Mouse (Mus musculus) kidney, postnatal 0 days (tissue): Measurements from ENCODE around the gene Cyb5r3. TPM values are rescaled to one million over a fixed set of nuclear protein-coding genes. Genes with fewer than 3 reads are reported as not detected.

Source experiments
- ATAC-seq: fragments of 200-750 bp; cut with Nextera tagmentation; replicated peaks from 2 replicates; pipeline ENCODE4 v1.8.0; 2017; ENCODE audit warnings: low read depth, moderate number of reproducible peaks, moderate TSS enrichment, moderate library complexity; ENCODE audit not compliant: low FRiP score
- DNase-seq: peaks from one replicate; pipeline ENCODE4 v3.0.0-alpha.2; 2016; ENCODE audit warnings: low spot score
- H3K27ac ChIP-seq: fragments of 300-500 bp; sonication (generic); 2 replicates; pipeline ENCODE4 v1.5.1; 2014; ENCODE audit warnings: mild to moderate bottlenecking
- H3K27me3 ChIP-seq: fragments of 300-500 bp; sonication (generic); 2 replicates; pipeline ENCODE4 v1.6.1; 2014; ENCODE audit warnings: low read length, mixed read lengths; ENCODE audit not compliant: insufficient read depth
- H3K36me3 ChIP-seq: fragments of 300-500 bp; sonication (generic); 2 replicates; pipeline ENCODE4 v1.6.1; 2014; ENCODE audit warnings: low read length, mixed read lengths; ENCODE audit not compliant: insufficient read depth
- H3K4me1 ChIP-seq: fragments of 300-500 bp; sonication (generic); replicated peaks from 2 replicates; pipeline ENCODE4 v1.6.1; 2014; ENCODE audit warnings: antibody characterized with exemption, low read length, mixed read lengths; ENCODE audit not compliant: insufficient read depth
- H3K4me2 ChIP-seq: fragments of 300-500 bp; sonication (generic); 2 replicates; pipeline ENCODE4 v1.6.1; 2014; ENCODE audit warnings: mild to moderate bottlenecking, low read length, moderate library complexity, mixed read lengths
- H3K4me3 ChIP-seq: fragments of 300-500 bp; sonication (generic); replicated peaks from 2 replicates; pipeline ENCODE4 v1.5.1; 2014; ENCODE audit warnings: low read depth, low read length
- H3K9ac ChIP-seq: fragments of 300-500 bp; sonication (generic); 2 replicates; pipeline ENCODE4 v1.6.1; 2014; ENCODE audit warnings: low read depth, low read length
- H3K9me3 ChIP-seq: fragments of 300-500 bp; sonication (generic); replicated peaks from 2 replicates; pipeline ENCODE4 v1.6.1; 2016; ENCODE audit warnings: low read length, inconsistent platforms, mixed read lengths
- CTCF ChIP-seq: IDR thresholded peaks from 2 replicates; pipeline ENCODE4 v1.5.1; 2016; ENCODE audit warnings: antibody characterized with exemption, low read depth, mild to moderate bottlenecking, moderate library complexity
- WGBS: fragments of 180-500 bp; shearing (Covaris S2); extraction: QIAGEN DNeasy Blood & Tissue Kit; methylation state at CpG from one replicate; pipeline ENCODE4 v1.1.7; 2014; 5-methylcytosine and 5-hydroxymethylcytosine counted together
- polyA plus RNA-seq: library from polyadenylated mRNA; unstranded; fragments of >200 nt; fragmentation: Nextera tagmentation; extraction: Ambion mirVana; gene quantifications from 2 replicates; pipeline ENCODE4 v1.2.1, GENCODE M21; 2015

Cyb5r3 gene
- polyA plus RNA-seq, 1 experiment from 2014 or later: 90.9 TPM

- peaks cover 55% of the 10 kb centered on the region for H3K36me3 ChIP-seq
- H3K4me3 ChIP-seq: no peak overlapping the region
- no peak overlapping the region for H3K27ac ChIP-seq
- no peaks in the 10 kb centered on the region for H3K9me3 ChIP-seq
- WGBS: 95% methylated on average over 9 of the region's 9 CpGs
- H3K27me3 ChIP-seq: no peaks in the 10 kb centered on the region
- no peak for ATAC-seq
- no peak overlapping the region for H3K9ac ChIP-seq
- peaks cover 2% of the 10 kb centered on the region; the same call in 1 of the 2 replicates for H3K4me1 ChIP-seq
- no peak for TF ChIP-seq CTCF
- no peak overlapping the region for H3K4me2 ChIP-seq
- no peak for DNase-seq
These were observed 45.8 kb downstream of the Cyb5r3 start for GRCm38 (mm10) chr15:83126582-83126981.

GRCm38 (mm10) chr15:83124625-83125024 is 47.8 kb downstream of the Cyb5r3 start:
- peaks cover 4% of the 10 kb centered on the region; the same call in 1 of the 2 replicates for H3K4me1 ChIP-seq
- 65% methylated on average over 5 of the region's 5 CpGs for WGBS
- no peak overlapping the region for H3K4me3 ChIP-seq
- peaks cover 36% of the 10 kb centered on the region for H3K36me3 ChIP-seq
- no peak overlapping the region for H3K27ac ChIP-seq
- ATAC-seq (no peak), DNase-seq (no peak)
- no peaks in the 10 kb centered on the region for H3K27me3 ChIP-seq
- no peaks in the 10 kb centered on the region for H3K9me3 ChIP-seq
- no peak overlapping the region for H3K9ac ChIP-seq
- TF ChIP-seq CTCF: no peak
- H3K4me2 ChIP-seq: no peak overlapping the region

GRCm38 (mm10) chr15:83122566-83123145 is 49.7 kb downstream of the Cyb5r3 start, which contains the start of gene Rrp7a:
Rrp7a (minus strand) TSS chr15:83122801.
- ATAC-seq: peak; percentile 89
- peak within 1 kb of the TSS; percentile 84 for H3K4me2 ChIP-seq
- H3K4me1 ChIP-seq: peaks cover 4% of the 10 kb centered on the region; the same call in 1 of the 2 replicates
- DNase-seq: peak; percentile 93
- WGBS: 9% methylated on average over 32 of the region's 32 CpGs
- peak within 1 kb of the TSS; percentile 91 for H3K4me3 ChIP-seq
- peak within 1 kb of the TSS; percentile 63 for H3K9ac ChIP-seq
- H3K27me3 ChIP-seq: no peaks in the 10 kb centered on the region
- peak within 1 kb of the TSS; percentile 82 for H3K27ac ChIP-seq
- H3K9me3 ChIP-seq: no peaks in the 10 kb centered on the region
- H3K36me3 ChIP-seq: peaks cover 32% of the 10 kb centered on the region
- no peak for TF ChIP-seq CTCF

GRCm38 (mm10) chr15:83121709-83122565 is 50.5 kb downstream of the Cyb5r3 start:
- H3K4me2 ChIP-seq: peak overlapping the region; percentile 84
- no peaks in the 10 kb centered on the region for H3K27me3 ChIP-seq
- no peaks in the 10 kb centered on the region for H3K9me3 ChIP-seq
- peak; percentile 33 for TF ChIP-seq CTCF
- peaks cover 33% of the 10 kb centered on the region for H3K36me3 ChIP-seq
- H3K27ac ChIP-seq: peak overlapping the region; percentile 82
- H3K4me1 ChIP-seq: peaks cover 4% of the 10 kb centered on the region; the same call in 1 of the 2 replicates
- 3% methylated on average over 43 of the region's 43 CpGs for WGBS
- peak; percentile 63 for DNase-seq
- peak overlapping the region; percentile 63 for H3K9ac ChIP-seq
- peak; percentile 15; the same call in 1 of the 2 replicates for ATAC-seq
- H3K4me3 ChIP-seq: peak overlapping the region; percentile 91

GRCm38 (mm10) chr15:83118360-83118759 is 54.0 kb downstream of the Cyb5r3 start:
- no peaks in the 10 kb centered on the region for H3K9me3 ChIP-seq
- H3K27ac ChIP-seq: no peak overlapping the region
- peaks cover 23% of the 10 kb centered on the region for H3K36me3 ChIP-seq
- peaks cover 4% of the 10 kb centered on the region; the same call in 1 of the 2 replicates for H3K4me1 ChIP-seq
- no peak overlapping the region for H3K4me2 ChIP-seq
- 63% methylated on average over 7 of the region's 7 CpGs for WGBS
- no peak overlapping the region for H3K4me3 ChIP-seq
- no peak overlapping the region for H3K9ac ChIP-seq
- ATAC-seq (no peak), DNase-seq (peak; percentile 67)
- H3K27me3 ChIP-seq: no peaks in the 10 kb centered on the region
- TF ChIP-seq CTCF: peak; percentile 68

GRCm38 (mm10) chr15:83115071-83115470 is 57.3 kb downstream of the Cyb5r3 start:
- no peak for TF ChIP-seq CTCF
- Histone ChIP-seq H3K4me2 (no peak overlapping the region), H3K9me3 (no peaks in the 10 kb centered on the region), H3K27ac (no peak overlapping the region), H3K36me3 (peaks cover 23% of the 10 kb centered on the region), H3K27me3 (no peaks in the 10 kb centered on the region), H3K4me1 (peaks cover 7% of the 10 kb centered on the region; the same call in 1 of the 2 replicates), H3K9ac (no peak overlapping the region), H3K4me3 (no peak overlapping the region)
- WGBS: 69% methylated on average over 6 of the region's 6 CpGs
- ATAC-seq (no peak), DNase-seq (no peak)
